Mouse (Mus musculus): ENCODE data around the gene Slc12a8.
"Not testable (repeated sequence)": the region's sequence is repeated elsewhere in the genome, so short reads cannot be mapped to it uniquely, and the experiment has no call there.

The Slc12a8 gene

DNA sequence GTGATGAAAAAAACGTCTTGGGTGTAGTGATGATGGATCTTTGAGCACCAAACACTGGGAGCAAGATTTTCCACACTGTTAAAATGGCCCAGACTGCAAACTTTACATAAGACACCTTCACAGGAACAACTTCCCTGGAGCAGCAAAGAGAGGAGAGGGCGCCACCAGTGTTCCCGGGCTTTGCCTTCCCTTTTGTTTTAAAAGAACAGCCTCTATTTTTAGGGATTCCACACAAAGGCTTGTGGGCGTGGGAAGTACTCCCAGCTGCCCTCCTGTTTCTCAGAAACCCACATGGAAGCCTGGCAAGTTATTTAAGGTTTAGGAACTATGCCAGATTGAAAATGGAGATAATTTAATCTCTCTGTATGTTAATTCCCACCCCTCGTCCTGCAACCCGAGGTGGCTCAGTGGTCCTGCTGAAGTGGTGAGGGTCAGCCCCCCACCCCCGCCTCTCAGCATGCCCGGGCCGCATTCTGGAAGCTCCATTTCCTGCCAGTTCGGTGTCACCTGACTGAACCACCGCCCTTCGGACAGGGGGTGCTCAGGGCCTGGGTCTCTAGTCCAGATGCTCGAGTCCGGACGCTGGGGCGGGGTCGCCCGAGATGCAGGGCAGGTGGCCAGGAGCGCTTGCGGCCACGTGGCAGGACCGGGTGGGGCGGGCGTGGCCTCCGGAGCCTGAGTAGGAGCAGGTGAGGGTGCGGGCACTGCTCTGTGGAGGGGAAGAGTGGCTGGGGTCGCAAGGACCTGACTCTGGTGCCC lies at the start of gene Slc12a8:
TSS of gene Slc12a8 (plus strand) at position 522 of the 759 bp plus-strand sequence.
- in situ Hi-C loops (cut with MboI; ENCODE audit: unreplicated experiment in 2 of 2): no loop called here

- in situ Hi-C loops (cut with MboI; ENCODE audit: unreplicated experiment in 2 of 2): no loop called here
Measured at GRCm38 (mm10) chr16:33467451-33467850, 49.7 kb upstream of the Slc12a8 start.

- in situ Hi-C loops (cut with MboI; ENCODE audit: unreplicated experiment in 2 of 2): no loop called here
Measured at GRCm38 (mm10) chr16:33469973-33470372, 47.2 kb upstream of the Slc12a8 start.

GRCm38 (mm10) chr16:33474381-33474780 lies 42.7 kb upstream of the Slc12a8 start:
- in situ Hi-C loops (cut with MboI; ENCODE audit: unreplicated experiment in 2 of 2): no loop called here

DNA sequence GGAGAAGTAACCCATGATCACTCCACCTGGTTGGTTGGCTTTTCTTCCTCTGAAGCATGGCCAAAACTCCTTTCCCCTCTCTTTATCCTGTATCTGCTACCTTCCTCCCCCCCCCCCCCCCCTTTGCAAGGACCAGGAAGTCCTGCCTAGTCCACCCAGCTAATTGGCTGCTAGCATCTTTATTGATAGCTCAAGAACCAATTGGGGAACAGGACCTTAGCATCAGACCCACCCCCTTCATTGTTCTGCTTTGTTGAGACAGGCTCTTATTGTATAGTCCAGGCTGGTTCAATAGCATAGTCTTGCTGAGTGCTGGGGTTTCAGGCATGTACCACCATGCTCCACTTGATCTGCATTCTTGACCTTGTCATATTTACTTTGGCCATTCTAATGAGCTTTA lies 37.2 kb upstream of the Slc12a8 start:
- in situ Hi-C loops (cut with MboI; ENCODE audit: unreplicated experiment in 2 of 2): no loop called here

- in situ Hi-C loops (cut with MboI; ENCODE audit: unreplicated experiment in 2 of 2): no loop called here
Measured at GRCm38 (mm10) chr16:33481148-33481547, 36.0 kb upstream of the Slc12a8 start.

DNA sequence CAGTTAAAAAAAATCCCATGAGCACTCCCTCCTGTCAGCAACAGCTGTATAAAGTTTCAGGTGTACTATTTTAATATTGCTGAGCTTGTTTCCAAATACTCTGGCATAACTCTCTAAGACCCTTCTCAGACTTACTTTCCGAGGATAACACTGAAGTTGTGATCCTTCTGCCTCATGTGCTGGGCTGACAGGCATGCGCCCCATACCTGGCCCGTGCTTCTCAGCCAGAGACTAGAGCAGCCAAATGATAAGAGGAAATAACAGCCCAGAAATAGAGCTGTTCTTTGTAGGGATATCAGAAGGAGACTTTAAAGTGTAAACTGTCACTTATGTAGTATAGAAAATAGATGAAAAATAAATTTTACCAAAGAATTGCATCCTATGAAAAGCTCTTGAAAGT lies 34.8 kb upstream of the Slc12a8 start:
- in situ Hi-C loops (cut with MboI; ENCODE audit: unreplicated experiment in 2 of 2): no loop called here

DNA sequence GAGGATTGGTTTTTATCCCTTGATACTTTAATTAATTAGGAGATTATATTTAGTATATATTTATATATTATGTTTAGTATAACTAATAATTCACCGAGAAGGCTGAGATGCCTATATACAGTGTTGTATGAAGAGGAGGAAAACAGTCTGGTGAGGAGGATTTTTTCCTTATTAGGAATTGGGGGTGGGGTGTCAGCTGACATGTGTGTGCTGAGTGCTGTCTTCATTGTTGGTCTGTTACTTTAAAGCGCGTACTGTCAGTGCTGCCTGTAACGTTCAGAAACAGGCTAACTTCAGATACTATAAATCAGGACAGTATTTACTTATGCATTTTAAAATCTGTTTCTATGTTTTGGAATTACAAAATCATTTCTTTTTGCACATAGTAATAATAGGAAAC lies 29.4 kb upstream of the Slc12a8 start:
- in situ Hi-C loops (cut with MboI; ENCODE audit: unreplicated experiment in 2 of 2): no loop called here

GRCm38 (mm10) chr16:33494374-33494773 lies 22.8 kb upstream of the Slc12a8 start:
- in situ Hi-C loops (cut with MboI; ENCODE audit: unreplicated experiment in 2 of 2): no loop called here

DNA sequence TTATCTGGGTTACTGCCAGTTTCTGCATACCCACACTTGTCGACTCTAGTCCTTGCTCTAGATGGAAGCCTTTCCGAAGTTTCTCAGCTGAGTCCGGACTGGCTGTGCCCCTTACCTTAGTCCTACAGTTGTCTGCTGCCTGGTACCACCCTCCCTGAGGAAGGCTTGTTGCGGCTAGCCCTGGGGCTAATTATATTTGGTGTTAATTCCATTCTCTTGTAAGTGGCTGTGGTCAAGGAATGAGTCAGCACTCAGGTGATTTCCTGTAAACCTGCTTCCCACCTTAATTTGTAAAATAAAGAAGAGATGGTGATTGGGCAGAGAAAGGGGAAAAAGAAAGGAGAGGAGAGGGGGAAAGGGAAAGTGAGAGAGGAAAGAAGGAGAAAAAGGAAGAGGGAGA lies 9.0 kb upstream of the Slc12a8 start:
- in situ Hi-C loops (cut with MboI; ENCODE audit: unreplicated experiment in 2 of 2): no loop called here

GRCm38 (mm10) chr16:33509231-33509630 lies 7.9 kb upstream of the Slc12a8 start:
- in situ Hi-C loops (cut with MboI; ENCODE audit: unreplicated experiment in 2 of 2): not testable (repeated sequence)

DNA sequence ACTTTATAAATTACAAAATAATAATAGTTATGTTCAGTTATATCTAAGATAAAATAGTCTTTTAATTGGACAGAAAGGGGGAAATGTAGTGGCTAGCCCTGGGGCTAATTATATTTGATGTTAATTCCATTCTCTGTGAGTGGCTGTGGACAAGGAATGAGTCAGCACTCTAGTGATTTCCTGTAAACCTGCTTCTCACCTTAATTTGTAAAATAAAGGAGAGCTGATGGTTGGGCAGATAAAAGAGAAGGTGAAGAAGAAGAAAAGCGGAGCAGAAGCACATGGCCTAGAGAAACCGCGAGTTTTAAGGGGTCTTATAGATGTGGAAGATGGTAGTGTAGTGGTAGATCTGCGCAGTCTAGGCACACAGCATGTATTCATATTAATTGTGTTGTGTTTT lies 6.3 kb upstream of the Slc12a8 start:
- in situ Hi-C loops (cut with MboI; ENCODE audit: unreplicated experiment in 2 of 2): not testable (repeated sequence)

DNA sequence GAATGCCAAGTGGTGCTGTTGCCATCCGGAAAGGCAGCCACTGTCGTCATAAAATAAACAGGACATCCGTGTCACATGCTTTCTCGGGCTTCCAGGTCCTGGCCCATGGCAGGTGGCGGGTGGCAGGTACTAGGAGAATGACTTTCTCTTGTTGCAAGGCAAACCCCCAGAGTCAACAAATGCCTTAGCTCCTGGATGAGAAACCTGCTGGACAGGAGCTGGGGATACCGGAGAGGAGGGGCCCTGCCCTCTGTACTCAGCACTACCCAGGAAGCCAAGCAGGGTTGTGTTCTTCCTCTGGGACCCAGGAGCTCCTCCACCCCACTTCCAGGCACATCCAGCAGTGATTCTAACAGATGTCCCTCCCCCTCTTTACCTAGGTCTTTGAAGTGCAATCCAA lies 4.6 kb upstream of the Slc12a8 start:
- in situ Hi-C loops (cut with MboI; ENCODE audit: unreplicated experiment in 2 of 2): no loop called here

DNA sequence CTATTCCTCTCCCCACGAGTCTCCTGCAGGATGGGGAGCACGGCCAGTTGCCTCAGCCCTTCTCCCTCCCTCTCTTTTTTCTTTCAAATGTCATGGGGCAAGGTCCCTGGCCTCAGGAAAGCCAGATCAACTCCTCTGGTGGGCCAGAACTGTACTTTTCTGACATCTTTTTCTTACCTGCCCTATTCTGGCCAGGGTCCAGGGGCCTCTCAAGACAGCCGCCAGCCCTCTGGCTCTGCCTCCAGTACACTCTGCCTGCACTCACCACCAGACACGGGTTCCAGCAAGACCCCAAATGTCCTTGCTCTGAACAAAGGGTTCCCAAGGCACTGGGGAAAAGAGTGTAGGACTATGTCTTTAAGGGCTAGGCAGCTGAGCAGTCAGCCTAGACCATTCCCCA lies 499 bp downstream of the Slc12a8 start:
- in situ Hi-C loops (cut with MboI; ENCODE audit: unreplicated experiment in 2 of 2): no loop called here

GRCm38 (mm10) chr16:33518236-33518635 lies 1.1 kb downstream of the Slc12a8 start:
- in situ Hi-C loops (cut with MboI; ENCODE audit: unreplicated experiment in 2 of 2): no loop called here

GRCm38 (mm10) chr16:33519916-33520568 lies 2.9 kb downstream of the Slc12a8 start:
- in situ Hi-C loops (cut with MboI; ENCODE audit: unreplicated experiment in 2 of 2): no loop called here

- in situ Hi-C loops (cut with MboI; ENCODE audit: unreplicated experiment in 2 of 2): no loop called here
Measured at GRCm38 (mm10) chr16:33522516-33522915, 5.4 kb downstream of the Slc12a8 start.

- in situ Hi-C loops (cut with MboI; ENCODE audit: unreplicated experiment in 2 of 2): no loop called here
Measured at GRCm38 (mm10) chr16:33523571-33523970, 6.4 kb downstream of the Slc12a8 start.

DNA sequence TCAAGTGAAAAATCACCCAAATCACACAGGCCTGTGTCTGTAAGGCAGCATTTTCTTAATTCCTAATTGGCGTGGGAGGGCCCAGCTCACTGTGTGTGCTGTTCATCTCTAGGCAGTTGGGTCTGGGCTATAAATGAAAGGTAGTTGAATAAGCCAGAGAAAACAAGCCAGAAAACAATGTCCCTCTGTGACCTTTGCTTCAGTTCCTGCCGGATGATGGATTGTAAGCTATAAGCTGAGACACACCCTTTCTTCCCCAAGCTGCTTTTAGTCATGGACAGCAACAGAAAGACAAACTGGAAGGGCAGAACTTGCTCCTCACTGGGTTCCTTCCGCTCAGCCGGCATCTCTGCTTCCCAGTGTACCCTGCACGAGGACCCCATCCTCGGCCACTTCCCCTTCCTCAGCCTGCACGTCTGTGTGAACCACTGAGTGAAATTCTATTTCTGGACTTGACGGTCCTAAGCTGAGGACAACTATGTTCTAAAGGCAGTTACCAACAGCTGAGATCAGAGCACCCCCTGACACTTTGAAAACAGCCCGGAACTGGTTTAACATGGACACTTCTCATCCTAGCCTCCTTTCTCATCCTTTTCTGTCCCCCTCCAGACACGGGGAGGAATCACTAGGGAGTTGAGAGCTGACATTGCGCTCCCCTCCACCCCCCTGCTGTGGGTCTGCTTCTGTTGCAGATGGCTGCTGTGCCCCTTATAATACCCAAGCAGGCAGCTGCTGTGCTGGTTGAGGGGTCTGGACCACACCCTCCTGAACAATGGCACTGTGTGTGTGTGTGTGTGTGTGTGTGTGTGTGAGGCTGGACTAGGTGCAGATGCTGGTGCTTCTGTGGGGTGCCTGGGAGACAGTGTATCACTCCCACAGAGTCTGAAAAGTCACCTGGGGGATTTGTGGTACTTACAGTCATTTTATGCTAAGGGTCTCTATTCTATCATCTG lies 12.7 kb downstream of the Slc12a8 start:
- in situ Hi-C loops (cut with MboI; ENCODE audit: unreplicated experiment in 2 of 2): no loop called here

DNA sequence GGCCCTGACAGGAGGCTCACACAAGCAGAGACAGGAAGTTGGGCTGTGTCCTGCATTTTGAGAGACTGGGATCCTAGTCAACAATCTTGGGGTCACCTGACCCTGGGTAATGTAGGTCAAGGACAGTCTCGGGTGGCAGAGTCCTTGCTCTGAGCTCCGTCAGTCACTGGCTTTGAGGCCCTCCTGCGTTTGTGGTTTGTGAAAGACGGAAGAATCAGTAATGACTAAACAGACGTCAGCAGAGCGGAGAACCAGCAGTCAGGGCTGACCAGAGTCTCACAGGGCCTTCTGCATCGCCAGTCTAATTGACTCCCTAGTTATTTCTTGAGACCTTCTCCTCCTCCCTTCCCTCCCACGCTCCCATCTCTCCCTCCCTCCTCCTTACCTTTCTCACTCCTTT lies 14.1 kb downstream of the Slc12a8 start:
- in situ Hi-C loops (cut with MboI; ENCODE audit: unreplicated experiment in 2 of 2): no loop called here

DNA sequence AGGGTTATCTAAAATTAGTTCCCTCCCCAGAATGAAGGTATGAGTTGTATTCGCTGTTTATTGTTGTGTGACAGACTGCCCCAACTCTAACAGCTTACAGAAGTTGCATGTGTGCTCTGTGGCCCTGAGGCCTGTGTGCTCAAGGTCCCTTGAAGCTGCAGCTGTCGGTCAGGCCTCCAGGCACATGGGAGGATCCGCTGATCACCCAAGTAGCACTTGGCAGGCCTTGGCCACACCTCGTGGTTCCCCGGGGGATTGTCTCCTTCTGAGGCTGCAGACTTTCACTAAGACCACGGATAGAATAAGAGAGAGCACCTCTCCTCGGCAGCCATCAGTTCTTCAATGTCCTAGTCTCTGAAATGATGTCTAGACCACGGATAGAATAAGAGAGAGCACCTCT lies 19.3 kb downstream of the Slc12a8 start:
- in situ Hi-C loops (cut with MboI; ENCODE audit: unreplicated experiment in 2 of 2): no loop called here
